Mouse (Mus musculus) olfactory bulb, adult 2 months (tissue): ENCODE data around the gene Jdp2. TPM values are rescaled to one million over a fixed set of nuclear protein-coding genes. Genes with fewer than 3 reads are reported as not detected.

Experiments
- H3K27ac ChIP-seq: fragments of 200-500 bp; 2 replicates; pipeline ENCODE4 v1.5.1; 2012; ENCODE audit warnings: low read depth, low read length; ENCODE audit not compliant: insufficient read depth
- H3K4me1 ChIP-seq: fragments of 200-500 bp; 2 replicates; pipeline ENCODE4 v1.6.1; 2012; ENCODE audit warnings: low read length; ENCODE audit not compliant: control insufficient read depth, insufficient read depth
- H3K4me3 ChIP-seq: fragments of 200-500 bp; 2 replicates; pipeline ENCODE4 v1.5.1; 2012; ENCODE audit warnings: mild to moderate bottlenecking, low read depth, low read length, moderate library complexity; ENCODE audit not compliant: insufficient read depth
- CTCF ChIP-seq: fragments of 200-500 bp; IDR thresholded peaks from 2 replicates; pipeline ENCODE4 v1.5.1; 2012; ENCODE audit warnings: low read depth, mild to moderate bottlenecking, low read length, moderate library complexity; ENCODE audit not compliant: insufficient read depth
- POLR2A ChIP-seq: fragments of 200-500 bp; IDR thresholded peaks from 2 replicates; pipeline ENCODE4 v1.6.1; 2012; ENCODE audit warnings: mild to moderate bottlenecking, low read depth, low read length, moderate library complexity; ENCODE audit not compliant: insufficient read depth
- WGBS: fragments of 180-500 bp; shearing (Covaris S2); methylation state at CpG from one replicate; pipeline ENCODE4 v1.1.7; 2018; 5-methylcytosine and 5-hydroxymethylcytosine counted together
- polyA plus RNA-seq: library from polyadenylated mRNA; stranded (reverse); fragments of >200 nt; gene quantifications from 2 replicates; pipeline ENCODE4 v1.2.4, GENCODE M21; 2012; ENCODE audit warnings: low replicate concordance; ENCODE audit not compliant: missing spikeins, insufficient read depth, insufficient read length

The Jdp2 gene
- polyA plus RNA-seq, 1 experiment, result not detected

GRCm38 (mm10) chr12:85621673-85622072, 22.8 kb downstream of the Jdp2 start:
- Histone ChIP-seq H3K4me1 (peaks cover 50% of the 10 kb centered on the region), H3K27ac (peak overlapping the region; percentile 14; the same call in 1 of the 2 replicates), H3K4me3 (no peak overlapping the region)
- WGBS, result 72% methylated on average over 4 of the region's 4 CpGs
- no peak for TF ChIP-seq CTCF
- no peak for TF ChIP-seq POLR2A

GRCm38 (mm10) chr12:85623711-85624110, 24.9 kb downstream of the Jdp2 start:
- peak overlapping the region; percentile 14; the same call in 1 of the 2 replicates for H3K27ac ChIP-seq
- TF ChIP-seq CTCF (no peak), POLR2A (no peak)
- 38% methylated on average over 3 of the region's 3 CpGs for WGBS
- peaks cover 62% of the 10 kb centered on the region for H3K4me1 ChIP-seq
- H3K4me3 ChIP-seq, result no peak overlapping the region

GRCm38 (mm10) chr12:85624652-85625051, 25.8 kb downstream of the Jdp2 start:
- WGBS, result 88% methylated on average over 7 of the region's 7 CpGs
- peaks cover 62% of the 10 kb centered on the region for H3K4me1 ChIP-seq
- H3K4me3 ChIP-seq, result no peak overlapping the region
- TF ChIP-seq CTCF (no peak), POLR2A (no peak)
- H3K27ac ChIP-seq, result peak overlapping the region; percentile 14; the same call in 1 of the 2 replicates

GRCm38 (mm10) chr12:85625852-85626251, 27.0 kb downstream of the Jdp2 start:
- Histone ChIP-seq H3K4me3 (no peak overlapping the region), H3K4me1 (peaks cover 64% of the 10 kb centered on the region), H3K27ac (no peak overlapping the region)
- TF ChIP-seq CTCF, result no peak
- no peak for TF ChIP-seq POLR2A
- WGBS, result 78% methylated on average over 5 of the region's 5 CpGs

GRCm38 (mm10) chr12:85629661-85630481, 31.0 kb downstream of the Jdp2 start:
- H3K4me3 ChIP-seq, result no peak overlapping the region
- WGBS, result 55% methylated on average over 21 of the region's 21 CpGs
- TF ChIP-seq POLR2A (no peak), CTCF (no peak)
- H3K4me1 ChIP-seq, result peaks cover 49% of the 10 kb centered on the region
- no peak overlapping the region for H3K27ac ChIP-seq

GRCm38 (mm10) chr12:85631196-85631595, 32.4 kb downstream of the Jdp2 start:
- Histone ChIP-seq H3K27ac (no peak overlapping the region), H3K4me1 (peaks cover 42% of the 10 kb centered on the region), H3K4me3 (no peak overlapping the region)
- TF ChIP-seq POLR2A (no peak), CTCF (no peak)
- 82% methylated on average over 4 of the region's 4 CpGs for WGBS

GRCm38 (mm10) chr12:85632321-85632720, 33.5 kb downstream of the Jdp2 start:
- no peak overlapping the region for H3K4me3 ChIP-seq
- WGBS, result 94% methylated on average over 10 of the region's 10 CpGs
- TF ChIP-seq POLR2A (no peak), CTCF (no peak)
- H3K27ac ChIP-seq, result no peak overlapping the region
- peaks cover 38% of the 10 kb centered on the region for H3K4me1 ChIP-seq

GRCm38 (mm10) chr12:85637932-85638331, 39.1 kb downstream of the Jdp2 start:
- 88% methylated on average over 9 of the region's 9 CpGs for WGBS
- peaks cover 35% of the 10 kb centered on the region for H3K4me1 ChIP-seq
- H3K4me3 ChIP-seq, result no peak overlapping the region
- H3K27ac ChIP-seq, result no peak overlapping the region
- no peak for TF ChIP-seq CTCF

GRCm38 (mm10) chr12:85638541-85639325, 39.9 kb downstream of the Jdp2 start:
- 75% methylated on average over 20 of the region's 20 CpGs for WGBS
- H3K4me1 ChIP-seq, result peaks cover 36% of the 10 kb centered on the region
- H3K4me3 ChIP-seq, result no peak overlapping the region
- TF ChIP-seq CTCF (no peak), POLR2A (no peak)
- 0 out of 2 replicates have a peak overlapping the region, but pooled peaks have one; percentile 9 for H3K27ac ChIP-seq
